Mouse (Mus musculus) granulocyte monocyte progenitor cell, adult 5-6 weeks (primary cell): ENCODE data around the gene Lgr4. TPM values are rescaled to one million over a fixed set of nuclear protein-coding genes. Genes with fewer than 3 reads are reported as not detected.

Experiments used
- ATAC-seq: replicated peaks from 2 replicates; pipeline ENCODE4 v1.8.0; 2016; ENCODE audit warnings: mild to moderate bottlenecking, moderate TSS enrichment, inconsistent platforms; ENCODE audit not compliant: poor library complexity, severe bottlenecking
- total RNA-seq, 2 experiments: library from RNA; stranded (forward) in 1 of 2; stranded (reverse) in 1 of 2; fragments of 200-712, 200-1000 nt in 1 of 2; fragments of >200 nt in 1 of 2; fragmentation: Nextera tagmentation in 1 of 2; gene quantifications; 2 replicates each; pipeline ENCODE4 v1.2.3; 2014 to 2017

Lgr4 gene
- total RNA-seq, 2 experiments from 2014 or later: 0.72 to 0.80 TPM

- no peak for ATAC-seq
Measured at GRCm38 (mm10) chr2:109970744-109971410, 53.4 kb downstream of the Lgr4 start.

GRCm38 (mm10) chr2:109972310-109972709, 54.9 kb downstream of the Lgr4 start:
- no peak for ATAC-seq

- no peak for ATAC-seq
Measured at GRCm38 (mm10) chr2:109972922-109973321, 55.5 kb downstream of the Lgr4 start.

- ATAC-seq: no peak
Measured at GRCm38 (mm10) chr2:109974807-109975206, 57.4 kb downstream of the Lgr4 start.

GRCm38 (mm10) chr2:109976181-109976580, 58.7 kb downstream of the Lgr4 start:
- no peak for ATAC-seq

GRCm38 (mm10) chr2:109977322-109977721, 59.9 kb downstream of the Lgr4 start:
- ATAC-seq: no peak

- no peak for ATAC-seq
Measured at GRCm38 (mm10) chr2:109979209-109979608, 61.8 kb downstream of the Lgr4 start.

GRCm38 (mm10) chr2:109983435-109983834, 66.0 kb downstream of the Lgr4 start:
- no peak for ATAC-seq

GRCm38 (mm10) chr2:109984930-109985329, 67.5 kb downstream of the Lgr4 start:
- ATAC-seq: no peak

GRCm38 (mm10) chr2:109985560-109985959, 68.1 kb downstream of the Lgr4 start:
- no peak for ATAC-seq

GRCm38 (mm10) chr2:109986036-109986785, 68.8 kb downstream of the Lgr4 start:
- no peak for ATAC-seq

GRCm38 (mm10) chr2:109987946-109988345, 70.5 kb downstream of the Lgr4 start:
- ATAC-seq: no peak

- ATAC-seq: no peak
Measured at GRCm38 (mm10) chr2:109989196-109989595, 71.7 kb downstream of the Lgr4 start.

GRCm38 (mm10) chr2:109989679-109990473, 72.4 kb downstream of the Lgr4 start:
- no peak for ATAC-seq

- no peak for ATAC-seq
Measured at GRCm38 (mm10) chr2:109991754-109992153, 74.3 kb downstream of the Lgr4 start.

- ATAC-seq: peak; percentile 45
Measured at GRCm38 (mm10) chr2:109992448-109993073, 75.1 kb downstream of the Lgr4 start.

- no peak for ATAC-seq
Measured at GRCm38 (mm10) chr2:109993404-109993803, 76.0 kb downstream of the Lgr4 start.

GRCm38 (mm10) chr2:109995061-109995460, 77.6 kb downstream of the Lgr4 start:
- no peak for ATAC-seq

GRCm38 (mm10) chr2:109996411-109996810, 79.0 kb downstream of the Lgr4 start:
- peak; percentile 80 for ATAC-seq

- ATAC-seq: no peak
Measured at GRCm38 (mm10) chr2:110004668-110005067, 87.2 kb downstream of the Lgr4 start.

- no peak for ATAC-seq
Measured at GRCm38 (mm10) chr2:110005164-110005563, 87.7 kb downstream of the Lgr4 start.
